Mouse (Mus musculus): ENCODE measurements around the gene Tom1l2. TPM values are rescaled to one million over a fixed set of nuclear protein-coding genes. Genes with fewer than 3 reads are reported as not detected.

Gene Tom1l2
- polyA plus RNA-seq, 1 experiment: 27.4 TPM

DNA sequence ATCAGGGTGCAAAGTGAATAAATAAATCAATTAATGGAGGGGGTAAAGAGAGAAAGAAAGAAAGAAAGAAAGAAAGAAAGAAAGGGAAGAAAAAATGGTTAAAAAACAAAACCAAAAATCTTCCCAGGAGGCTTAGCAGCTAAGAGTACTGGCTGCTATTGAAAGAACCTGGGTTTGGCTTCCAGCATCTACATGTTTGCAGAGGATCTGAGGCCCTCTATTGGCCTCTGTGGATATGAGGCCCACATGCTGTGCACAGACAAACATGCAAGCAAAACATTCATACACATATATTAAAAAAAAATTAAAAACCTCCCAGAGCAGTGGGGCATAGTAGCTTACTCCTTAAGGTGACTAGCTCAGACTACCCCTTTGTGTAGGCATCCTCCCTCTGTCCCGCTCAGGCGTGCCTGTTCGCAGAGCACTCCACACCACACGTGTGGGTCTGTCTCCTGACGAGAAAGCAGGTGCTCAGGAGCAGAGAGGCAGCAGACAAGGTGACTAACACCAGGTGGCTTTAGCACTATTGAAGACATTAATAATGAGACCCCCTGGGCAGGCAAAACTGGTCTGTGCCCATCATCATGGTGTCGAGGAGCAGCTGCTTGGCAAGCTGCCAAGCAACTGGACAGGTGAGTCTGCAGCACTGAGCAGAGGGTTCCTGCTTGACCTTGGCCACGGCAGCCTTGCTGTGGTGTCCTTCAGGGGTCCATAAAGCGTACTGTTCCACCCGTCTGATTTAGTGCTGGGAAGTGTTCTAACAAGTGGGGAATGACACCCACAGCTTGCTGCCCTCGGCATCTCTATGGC lies 33.2 kb downstream of the Tom1l2 start:
- Histone ChIP-seq H3K36me3 (ENCODE audit: control insufficient read depth, insufficient read depth) (no peaks in the 10 kb centered on the region), H3K4me3 (no peak overlapping the region), H3K4me2 (ENCODE audit: low read depth) (no peak overlapping the region), H3K79me2 (ENCODE audit: control insufficient read depth, insufficient read depth) (peaks cover 13% of the 10 kb centered on the region), H3ac (ENCODE audit: control insufficient read depth, insufficient read length) (no peak overlapping the region), H3K27me3 (ENCODE audit: control insufficient read depth, insufficient read depth, insufficient read length) (no peaks in the 10 kb centered on the region)
- TF ChIP-seq MYOG (IDR thresholded peaks at IDR 0.05; ENCODE audit: control insufficient read depth in 1 of 3, insufficient read depth in 1 of 3, insufficient read length in 2 of 3, low read depth in 2 of 3) (no peak), SRF (IDR thresholded peaks at IDR 0.05; ENCODE audit: control insufficient read depth, insufficient read length, low read depth) (no peak), POLR2AphosphoS2 (IDR thresholded peaks at IDR 0.05; ENCODE audit: insufficient read length, low read depth) (no peak), MYOD1 (IDR thresholded peaks at IDR 0.05; ENCODE audit: control insufficient read depth in 1 of 3, insufficient read length in 2 of 3, low read depth in 2 of 3) (peak in 2 of 3 experiments; percentile 6 to 15), E2F4 (IDR thresholded peaks at IDR 0.05; ENCODE audit: insufficient read depth) (no peak), MAX (IDR thresholded peaks at IDR 0.05; ENCODE audit: low read depth) (no peak)

DNA sequence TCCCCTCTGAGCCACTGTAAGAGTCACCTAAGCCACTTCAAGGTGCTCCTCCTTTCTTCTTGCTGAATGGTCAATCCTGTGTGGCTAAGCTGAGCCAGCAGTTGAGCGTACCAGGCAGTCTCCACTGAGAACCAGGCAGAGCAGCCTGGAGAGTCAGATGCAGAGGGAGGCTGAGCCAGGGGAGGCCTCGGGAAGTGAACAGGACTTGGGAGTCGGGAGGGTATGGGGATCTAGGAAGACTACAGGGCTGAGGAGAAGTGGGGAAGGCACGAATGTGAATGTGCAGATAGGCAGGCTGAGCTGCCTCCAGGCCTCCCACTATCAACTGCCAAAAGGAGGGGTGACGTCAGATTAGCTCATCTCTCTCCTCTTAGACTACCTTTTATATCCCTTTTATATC lies 34.0 kb downstream of the Tom1l2 start:
- no peak overlapping the region for H3K4me2 ChIP-seq (ENCODE audit: low read depth)
- H3K36me3 ChIP-seq (ENCODE audit: control insufficient read depth, insufficient read depth): no peaks in the 10 kb centered on the region
- H3ac ChIP-seq (ENCODE audit: control insufficient read depth, insufficient read length): no peak overlapping the region
- TF ChIP-seq REST (IDR thresholded peaks at IDR 0.05; ENCODE audit: insufficient read depth, insufficient read length) (no peak), POLR2A (IDR thresholded peaks at IDR 0.05; ENCODE audit: insufficient read length, low read depth) (no peak), CEBPB (IDR thresholded peaks at IDR 0.05; ENCODE audit: insufficient read depth, poor library complexity, severe bottlenecking) (no peak), TCF12 (IDR thresholded peaks at IDR 0.05; ENCODE audit: insufficient read depth, poor library complexity, severe bottlenecking) (no peak), MYOG (IDR thresholded peaks at IDR 0.05; ENCODE audit: control insufficient read depth in 1 of 3, insufficient read depth in 1 of 3, insufficient read length in 2 of 3, low read depth in 2 of 3) (no peak), POLR2AphosphoS2 (IDR thresholded peaks at IDR 0.05; ENCODE audit: insufficient read length, low read depth) (no peak), USF1 (IDR thresholded peaks at IDR 0.05; ENCODE audit: low read depth) (no peak), MAX (IDR thresholded peaks at IDR 0.05; ENCODE audit: low read depth) (no peak), MYOD1 (IDR thresholded peaks at IDR 0.05; ENCODE audit: control insufficient read depth in 1 of 3, insufficient read length in 2 of 3, low read depth in 2 of 3) (no peak), TCF3 (IDR thresholded peaks at IDR 0.05; ENCODE audit: insufficient read length, low read depth) (no peak), SRF (IDR thresholded peaks at IDR 0.05; ENCODE audit: control insufficient read depth, insufficient read length, low read depth) (no peak), E2F4 (IDR thresholded peaks at IDR 0.05; ENCODE audit: insufficient read depth) (no peak)
- H3K79me2 ChIP-seq (ENCODE audit: control insufficient read depth, insufficient read depth): peaks cover 13% of the 10 kb centered on the region
- no peaks in the 10 kb centered on the region for H3K27me3 ChIP-seq (ENCODE audit: control insufficient read depth, insufficient read depth, insufficient read length)
- H3K4me3 ChIP-seq: no peak overlapping the region

DNA sequence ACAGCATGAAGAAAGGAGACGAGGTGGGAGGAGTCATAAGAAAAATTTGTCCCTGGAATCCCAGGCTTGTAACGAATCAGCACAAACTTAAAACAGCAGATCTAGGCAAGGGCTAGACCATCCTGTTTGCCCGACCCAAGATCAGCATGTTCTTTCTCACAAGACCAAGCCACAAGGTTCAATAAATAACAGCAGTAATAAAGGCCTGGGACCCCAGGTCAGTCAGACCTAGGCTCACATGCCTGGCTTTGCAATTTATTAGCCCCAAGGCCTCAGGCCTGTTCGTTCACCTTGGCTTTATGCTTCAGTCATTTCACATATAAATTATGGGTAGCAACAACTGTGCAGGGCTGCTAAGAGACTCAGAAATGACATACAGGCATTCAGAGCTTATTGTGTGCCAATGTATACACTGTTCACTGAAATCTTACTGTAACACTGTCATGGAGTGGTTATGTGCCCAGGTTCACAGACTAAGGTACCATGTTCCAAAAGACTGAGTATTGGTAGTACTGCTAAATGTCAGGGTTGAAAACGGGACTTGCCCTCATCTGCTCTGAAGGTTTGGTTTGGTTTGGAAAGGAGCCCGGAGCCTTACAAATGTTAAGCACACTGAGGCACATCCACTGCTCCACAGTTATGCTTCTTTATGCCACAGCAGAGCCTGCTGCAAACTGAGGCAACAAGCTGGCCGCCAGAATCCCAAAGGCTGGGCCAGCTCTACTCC lies 35.2 kb downstream of the Tom1l2 start:
- Histone ChIP-seq H3ac (ENCODE audit: control insufficient read depth, insufficient read length) (no peak overlapping the region), H3K27me3 (ENCODE audit: control insufficient read depth, insufficient read depth, insufficient read length) (no peaks in the 10 kb centered on the region), H3K4me2 (ENCODE audit: low read depth) (peak overlapping the region; percentile 1), H3K36me3 (ENCODE audit: control insufficient read depth, insufficient read depth) (no peaks in the 10 kb centered on the region), H3K79me2 (ENCODE audit: control insufficient read depth, insufficient read depth) (peaks cover 13% of the 10 kb centered on the region), H3K4me3 (no peak overlapping the region)
- no peak for TF ChIP-seq POLR2AphosphoS2 (IDR thresholded peaks at IDR 0.05; ENCODE audit: insufficient read length, low read depth)
- no peak for TF ChIP-seq TCF12 (IDR thresholded peaks at IDR 0.05; ENCODE audit: insufficient read depth, poor library complexity, severe bottlenecking)
- TF ChIP-seq MYOD1 (IDR thresholded peaks at IDR 0.05; ENCODE audit: control insufficient read depth in 1 of 3, insufficient read length in 2 of 3, low read depth in 2 of 3): no peak
- TF ChIP-seq SRF (IDR thresholded peaks at IDR 0.05; ENCODE audit: control insufficient read depth, insufficient read length, low read depth): no peak

DNA sequence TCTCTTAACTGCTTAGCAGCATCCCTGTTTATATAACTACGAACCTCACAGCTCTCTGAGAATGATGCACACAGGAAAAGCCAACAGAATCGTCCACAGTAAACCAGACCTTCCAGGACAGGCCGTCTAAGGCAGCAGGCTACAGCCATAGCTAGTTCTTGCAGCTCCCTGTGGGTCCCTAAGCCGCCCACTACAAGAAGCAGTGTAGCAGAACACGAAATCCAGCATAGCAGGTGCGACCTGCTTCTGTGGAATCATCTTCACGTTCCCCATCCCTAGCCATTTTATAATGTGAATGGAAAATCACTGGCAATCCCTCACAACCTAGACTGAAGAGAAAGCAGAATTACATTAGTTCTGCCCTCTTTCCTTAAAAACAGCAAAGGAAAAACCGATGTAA lies 35.8 kb downstream of the Tom1l2 start:
- TF ChIP-seq MYOD1 (IDR thresholded peaks at IDR 0.05; ENCODE audit: control insufficient read depth in 1 of 3, insufficient read length in 2 of 3, low read depth in 2 of 3) (peak in 1 of 3 experiments; percentile 33), MAX (IDR thresholded peaks at IDR 0.05; ENCODE audit: low read depth) (no peak)
- Histone ChIP-seq H3K36me3 (ENCODE audit: control insufficient read depth, insufficient read depth) (no peaks in the 10 kb centered on the region), H3K79me2 (ENCODE audit: control insufficient read depth, insufficient read depth) (peaks cover 11% of the 10 kb centered on the region), H3ac (ENCODE audit: control insufficient read depth, insufficient read length) (no peak overlapping the region), H3K27me3 (ENCODE audit: control insufficient read depth, insufficient read depth, insufficient read length) (no peaks in the 10 kb centered on the region), H3K4me2 (ENCODE audit: low read depth) (peak overlapping the region; percentile 1), H3K4me3 (no peak overlapping the region)

DNA sequence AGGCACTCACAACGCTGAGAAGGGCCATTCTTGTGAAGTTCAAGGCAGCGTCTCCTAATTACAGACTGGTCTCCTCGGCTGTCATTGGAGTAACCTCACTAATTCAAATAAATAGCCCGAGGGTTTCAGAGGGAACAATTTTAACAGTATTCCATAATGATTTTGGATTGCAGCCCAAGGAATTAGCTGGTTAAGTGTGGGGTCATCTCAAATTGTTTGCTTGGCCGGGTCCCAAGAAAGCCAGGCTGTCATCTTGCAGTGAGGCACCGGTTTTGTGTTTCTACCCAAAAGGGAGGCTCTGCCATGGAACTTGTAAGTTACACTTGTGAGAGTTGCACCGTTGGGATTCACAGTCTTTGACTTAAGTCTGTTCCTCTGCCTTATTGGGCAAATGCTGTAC lies 36.5 kb downstream of the Tom1l2 start:
- H3K4me2 ChIP-seq (ENCODE audit: low read depth): no peak overlapping the region
- H3K36me3 ChIP-seq (ENCODE audit: control insufficient read depth, insufficient read depth): no peaks in the 10 kb centered on the region
- peaks cover 9% of the 10 kb centered on the region for H3K79me2 ChIP-seq (ENCODE audit: control insufficient read depth, insufficient read depth)
- H3ac ChIP-seq (ENCODE audit: control insufficient read depth, insufficient read length): no peak overlapping the region
- no peak overlapping the region for H3K4me3 ChIP-seq
- no peaks in the 10 kb centered on the region for H3K27me3 ChIP-seq (ENCODE audit: control insufficient read depth, insufficient read depth, insufficient read length)
- TF ChIP-seq USF1 (IDR thresholded peaks at IDR 0.05; ENCODE audit: low read depth) (no peak), MYOG (IDR thresholded peaks at IDR 0.05; ENCODE audit: control insufficient read depth in 1 of 3, insufficient read depth in 1 of 3, insufficient read length in 2 of 3, low read depth in 2 of 3) (no peak), TCF12 (IDR thresholded peaks at IDR 0.05; ENCODE audit: insufficient read depth, poor library complexity, severe bottlenecking) (no peak), MAX (IDR thresholded peaks at IDR 0.05; ENCODE audit: low read depth) (no peak), MYOD1 (IDR thresholded peaks at IDR 0.05; ENCODE audit: control insufficient read depth in 1 of 3, insufficient read length in 2 of 3, low read depth in 2 of 3) (no peak), E2F4 (IDR thresholded peaks at IDR 0.05; ENCODE audit: insufficient read depth) (no peak), POLR2AphosphoS2 (IDR thresholded peaks at IDR 0.05; ENCODE audit: insufficient read length, low read depth) (no peak), SRF (IDR thresholded peaks at IDR 0.05; ENCODE audit: control insufficient read depth, insufficient read length, low read depth) (no peak), POLR2A (IDR thresholded peaks at IDR 0.05; ENCODE audit: insufficient read length, low read depth) (no peak), REST (IDR thresholded peaks at IDR 0.05; ENCODE audit: insufficient read depth, insufficient read length) (no peak), CEBPB (IDR thresholded peaks at IDR 0.05; ENCODE audit: insufficient read depth, poor library complexity, severe bottlenecking) (no peak), TCF3 (IDR thresholded peaks at IDR 0.05; ENCODE audit: insufficient read length, low read depth) (no peak)
